Mouse (Mus musculus): ENCODE data around the gene Cend1.

The Cend1 gene

GRCm38 (mm10) chr7:141390326-141391259 is 38.7 kb downstream of the Cend1 start:
- DNase-seq: no peak

DNA sequence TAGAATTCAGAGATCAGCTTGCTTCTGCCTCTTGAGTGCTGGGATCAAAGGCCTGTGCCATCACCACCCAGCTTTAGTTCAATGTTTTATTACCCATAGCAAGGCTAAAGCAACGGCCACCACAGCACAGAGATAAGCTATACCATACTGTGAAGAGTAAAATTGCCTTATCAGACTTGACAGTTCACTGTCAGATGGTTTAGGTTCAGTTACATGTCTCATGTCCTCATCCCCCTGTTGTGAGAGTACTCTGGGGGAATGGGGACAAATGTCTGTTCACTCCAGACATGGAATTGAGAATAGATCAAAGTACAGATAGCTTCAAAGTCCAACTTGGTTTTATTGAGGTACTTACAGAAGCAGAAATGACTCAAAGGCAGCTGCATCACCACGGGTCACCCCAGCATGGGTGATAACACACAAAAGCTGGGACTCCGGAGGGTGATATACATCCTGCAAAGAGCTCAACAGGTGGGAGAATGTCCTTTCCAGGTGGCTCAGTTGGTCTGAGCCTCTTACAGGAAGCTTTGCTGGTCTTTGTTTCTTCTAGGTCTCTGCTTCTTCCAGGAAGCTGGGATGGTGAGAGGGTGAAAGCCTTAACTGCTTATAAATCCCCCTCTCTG is 40.7 kb downstream of the Cend1 start:
- DNase-seq: no peak

DNA sequence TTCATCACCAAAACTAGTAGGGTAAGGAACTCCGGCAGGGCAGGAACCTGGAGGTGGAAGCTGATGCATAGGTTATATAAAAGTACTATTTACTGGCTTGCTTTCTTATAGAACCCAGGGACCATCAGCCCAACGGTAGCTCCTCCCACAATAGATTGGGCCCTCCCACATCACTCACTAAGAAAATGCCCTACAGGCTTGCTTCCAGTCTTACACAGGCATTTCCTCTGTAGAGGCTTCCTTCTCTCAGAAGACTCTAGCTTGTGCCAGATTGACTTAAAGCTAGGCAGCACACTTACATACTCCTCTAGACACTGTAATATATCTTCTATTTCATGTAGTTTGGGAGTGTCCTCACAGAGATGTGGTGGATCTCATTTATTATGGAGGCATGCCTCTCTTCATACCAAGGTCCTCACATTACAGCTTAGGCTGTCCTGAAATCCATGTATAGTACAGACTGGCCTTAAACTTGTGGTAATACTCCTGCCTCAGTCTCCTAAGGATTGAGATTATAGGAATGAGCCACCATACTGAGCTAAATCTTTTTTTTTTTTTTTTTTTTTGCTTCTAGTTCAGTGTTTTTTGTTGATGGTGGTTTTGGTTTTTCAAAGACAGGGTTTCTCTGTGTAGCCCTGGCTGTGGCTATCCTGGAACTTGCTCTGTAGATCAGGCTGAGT is 41.3 kb downstream of the Cend1 start:
- DNase-seq: no peak

DNA sequence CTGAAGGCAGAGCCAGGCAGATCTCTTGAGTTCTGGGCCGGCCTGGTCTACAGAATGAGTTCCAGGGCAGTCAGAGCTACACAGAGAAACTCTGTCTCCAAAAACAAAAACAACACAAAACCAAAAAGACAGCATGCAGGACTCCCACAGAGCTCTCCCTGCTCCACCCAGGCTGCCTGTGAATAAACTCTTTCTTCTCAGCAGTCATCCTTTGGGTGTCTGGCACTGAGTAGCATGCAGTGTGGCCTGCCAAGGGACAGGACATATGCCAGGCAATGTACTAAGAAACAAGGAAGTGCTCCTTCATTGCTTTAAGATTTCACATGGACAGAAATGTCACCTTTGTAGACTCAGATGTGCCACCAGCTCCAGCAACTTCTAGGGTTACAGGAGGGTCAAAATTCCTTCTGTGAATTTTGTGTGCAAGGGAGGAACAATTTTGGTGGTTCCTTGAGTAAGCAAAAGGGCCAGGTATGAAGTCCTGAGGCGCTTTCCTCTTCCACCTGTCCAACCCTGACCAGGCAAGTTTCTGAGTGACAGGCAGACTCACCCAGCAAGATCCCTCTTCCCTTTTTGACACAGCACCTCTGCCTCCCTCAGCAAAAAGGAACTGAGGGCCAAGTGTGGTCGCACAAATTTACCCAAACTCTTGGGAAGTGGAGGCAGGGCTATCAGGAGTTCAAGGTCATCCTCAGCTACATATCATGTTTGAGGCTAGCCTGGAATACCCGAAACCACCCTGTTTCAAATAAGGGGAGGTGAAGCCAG is 48.0 kb downstream of the Cend1 start:
- DNase-seq: no peak

- DNase-seq: no peak
Observed at GRCm38 (mm10) chr7:141379584-141379983, 49.7 kb downstream of the Cend1 start.
